Mouse (Mus musculus) liver, embryonic 13.5 days (tissue): ENCODE measurements at regions not wholly inside any gene's neighbourhood (a gene's known extent, or its start where the extent isn't known, plus 50 kb on each side); places are given as distances from the start of the nearest gene placed in this dataset.

ENCODE experiments used
- ATAC-seq: fragments of 200-750 bp; cut with Nextera tagmentation; 2 replicates; pipeline ENCODE4 v1.8.0; 2017; ENCODE audit warnings: low read depth, mild to moderate bottlenecking, moderate number of reproducible peaks, moderate library complexity
- DNase-seq: peaks from one replicate; pipeline ENCODE4 v3.0.0; 2022
- H3K27ac ChIP-seq: fragments of 300-500 bp; sonication (generic); 2 replicates; pipeline ENCODE4 v1.5.1; 2015; ENCODE audit warnings: moderate library complexity, mild to moderate bottlenecking, inconsistent platforms
- H3K27me3 ChIP-seq: fragments of 300-500 bp; sonication (generic); 2 replicates; pipeline ENCODE4 v1.6.1; 2015; ENCODE audit warnings: mild to moderate bottlenecking, inconsistent platforms
- H3K36me3 ChIP-seq: fragments of 300-500 bp; sonication (generic); 2 replicates; pipeline ENCODE4 v1.6.1; 2015; ENCODE audit warnings: mild to moderate bottlenecking, inconsistent platforms
- H3K4me1 ChIP-seq: fragments of 300-500 bp; sonication (generic); replicated peaks from 2 replicates; pipeline ENCODE4 v1.6.1; 2015; ENCODE audit warnings: inconsistent platforms
- H3K4me2 ChIP-seq: fragments of 300-500 bp; sonication (generic); 2 replicates; pipeline ENCODE4 v1.6.1; 2015; ENCODE audit warnings: inconsistent platforms, mild to moderate bottlenecking, moderate library complexity
- H3K4me3 ChIP-seq: fragments of 300-500 bp; sonication (generic); replicated peaks from 2 replicates; pipeline ENCODE4 v1.5.1; 2015; ENCODE audit warnings: mild to moderate bottlenecking, inconsistent platforms
- H3K9ac ChIP-seq: fragments of 300-500 bp; sonication (generic); 2 replicates; pipeline ENCODE4 v1.6.1; 2015; ENCODE audit warnings: mild to moderate bottlenecking, inconsistent platforms
- H3K9me3 ChIP-seq: fragments of 300-500 bp; sonication (generic); replicated peaks from 2 replicates; pipeline ENCODE4 v1.6.1; 2016; ENCODE audit warnings: inconsistent platforms
- WGBS: fragments of 180-500 bp; shearing (Covaris S2); methylation state at CpG from one replicate; pipeline ENCODE4 v1.1.7; 2015; ENCODE audit not compliant: insufficient replicate concordance; 5-methylcytosine and 5-hydroxymethylcytosine counted together

DNA sequence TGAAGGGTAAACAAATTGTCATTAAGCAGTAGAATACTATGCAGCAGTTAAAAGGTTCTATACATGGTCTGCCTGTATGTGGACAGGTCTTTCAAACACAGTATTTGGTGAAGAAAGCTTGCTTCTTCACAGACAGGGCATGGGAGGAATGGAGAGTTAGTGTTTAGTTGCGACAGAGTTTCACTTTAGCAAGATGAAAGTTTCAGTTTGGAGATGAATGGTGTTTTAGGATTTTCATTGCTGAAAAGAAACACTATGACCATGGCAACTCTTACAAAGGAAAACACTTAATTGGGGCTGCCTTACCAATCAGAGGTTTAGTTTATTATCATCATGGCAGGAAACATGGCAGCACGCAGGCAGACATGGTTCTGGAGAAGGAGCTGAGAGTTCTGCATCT, 162.2 kb upstream of the Id2 start:
- no peaks in the 10 kb centered on the region for H3K27me3 ChIP-seq
- H3K36me3 ChIP-seq: no peaks in the 10 kb centered on the region
- ATAC-seq (no peak), DNase-seq (no peak)
- no peak overlapping the region for H3K27ac ChIP-seq
- H3K4me2 ChIP-seq: no peak overlapping the region
- no peak overlapping the region for H3K4me3 ChIP-seq
- no peak overlapping the region for H3K9ac ChIP-seq
- no peaks in the 10 kb centered on the region for H3K9me3 ChIP-seq
- no peaks in the 10 kb centered on the region for H3K4me1 ChIP-seq
- WGBS: 60% methylated on average over 2 of the region's 2 CpGs

- no peak for ATAC-seq
- Histone ChIP-seq H3K9me3 (0 out of 2 replicates have a peak, but pooled peaks cover 2% of the 10 kb centered on the region), H3K4me1 (0 out of 2 replicates have a peak, but pooled peaks cover 4% of the 10 kb centered on the region), H3K27me3 (no peaks in the 10 kb centered on the region), H3K36me3 (no peaks in the 10 kb centered on the region), H3K4me2 (no peak overlapping the region), H3K4me3 (no peak overlapping the region), H3K9ac (no peak overlapping the region), H3K27ac (no peak overlapping the region)
- WGBS: 15% methylated on average over 6 of the region's 6 CpGs
- DNase-seq: no peak
Measured at GRCm38 (mm10) chr12:25256268-25256667, 159.3 kb upstream of the Id2 start.

DNA sequence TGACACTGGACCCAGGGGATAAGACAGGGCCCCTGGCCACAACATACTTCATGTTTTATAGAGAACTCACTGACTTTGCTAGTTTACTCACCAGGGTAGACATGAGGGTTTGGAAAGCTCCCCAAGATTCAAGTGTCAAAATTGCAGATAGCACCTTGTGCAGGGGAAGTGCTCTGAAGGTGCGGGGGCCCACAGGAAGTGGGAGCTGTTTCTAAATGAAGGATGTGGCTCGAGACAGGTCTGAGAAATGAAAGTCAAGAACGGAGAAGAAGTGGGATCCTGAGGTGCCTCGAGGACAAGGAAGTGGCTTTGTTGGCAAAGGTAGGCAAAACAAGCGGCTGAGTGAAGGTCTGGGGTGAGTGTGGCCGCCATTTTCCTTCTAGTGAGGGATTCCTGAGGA, 157.8 kb upstream of the Id2 start:
- 29% methylated on average over 6 of the region's 6 CpGs for WGBS
- Histone ChIP-seq H3K27ac (no peak overlapping the region), H3K27me3 (no peaks in the 10 kb centered on the region), H3K4me3 (no peak overlapping the region), H3K9ac (no peak overlapping the region), H3K36me3 (no peaks in the 10 kb centered on the region), H3K4me2 (no peak overlapping the region), H3K9me3 (0 out of 2 replicates have a peak, but pooled peaks cover 2% of the 10 kb centered on the region), H3K4me1 (0 out of 2 replicates have a peak, but pooled peaks cover 4% of the 10 kb centered on the region)
- ATAC-seq (no peak), DNase-seq (no peak)

DNA sequence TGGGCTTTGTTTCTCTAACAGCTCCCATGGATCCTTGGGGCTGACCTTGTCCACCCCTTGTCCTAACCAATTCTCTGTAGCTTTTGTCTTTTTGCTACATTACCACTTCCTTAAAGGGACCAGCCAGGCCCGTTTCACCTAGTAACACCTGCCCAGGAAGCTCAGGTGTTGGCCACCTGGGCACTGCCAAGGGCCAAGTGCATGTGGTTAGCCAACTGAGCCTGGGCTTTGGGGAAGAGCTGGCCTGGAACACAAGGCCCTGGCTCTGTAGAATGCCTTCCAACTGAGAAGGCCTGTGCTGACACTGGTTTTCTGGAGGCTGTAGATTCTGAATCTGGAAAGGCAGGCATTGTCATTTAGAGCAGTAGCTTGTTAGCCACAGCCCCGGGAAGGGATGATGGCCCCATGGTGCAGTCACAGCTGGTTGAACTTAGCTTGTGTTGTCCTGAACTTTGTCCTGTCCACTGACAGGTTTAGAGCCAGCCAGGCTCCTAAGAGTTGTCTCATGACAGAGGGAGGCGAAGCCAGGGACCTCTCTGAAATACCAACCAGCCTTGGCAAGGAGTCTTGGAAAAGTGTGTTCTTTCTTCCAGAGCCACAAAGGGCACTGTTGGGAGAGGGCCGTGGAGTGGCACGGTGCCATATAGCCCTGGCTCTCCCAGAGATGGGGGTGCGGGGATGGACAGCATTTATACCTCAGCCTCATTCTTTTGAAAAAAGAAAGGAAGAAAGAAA, 156.0 kb upstream of the Id2 start:
- Histone ChIP-seq H3K27ac (no peak overlapping the region), H3K36me3 (no peaks in the 10 kb centered on the region), H3K4me2 (no peak overlapping the region), H3K27me3 (no peaks in the 10 kb centered on the region), H3K4me1 (0 out of 2 replicates have a peak, but pooled peaks cover 15% of the 10 kb centered on the region), H3K4me3 (no peak overlapping the region), H3K9ac (no peak overlapping the region), H3K9me3 (0 out of 2 replicates have a peak, but pooled peaks cover 2% of the 10 kb centered on the region)
- DNase-seq: no peak
- ATAC-seq: no peak
- 74% methylated on average over 6 of the region's 6 CpGs for WGBS

- Histone ChIP-seq H3K4me3 (no peak overlapping the region), H3K36me3 (no peaks in the 10 kb centered on the region), H3K27me3 (no peaks in the 10 kb centered on the region), H3K9me3 (0 out of 2 replicates have a peak, but pooled peaks cover 2% of the 10 kb centered on the region), H3K4me1 (0 out of 2 replicates have a peak, but pooled peaks cover 15% of the 10 kb centered on the region), H3K4me2 (no peak overlapping the region), H3K27ac (no peak overlapping the region), H3K9ac (no peak overlapping the region)
- DNase-seq: no peak
- ATAC-seq: no peak
- WGBS: 21% methylated on average over 4 of the region's 4 CpGs
Measured at GRCm38 (mm10) chr12:25251411-25252171, 154.7 kb upstream of the Id2 start.

DNA sequence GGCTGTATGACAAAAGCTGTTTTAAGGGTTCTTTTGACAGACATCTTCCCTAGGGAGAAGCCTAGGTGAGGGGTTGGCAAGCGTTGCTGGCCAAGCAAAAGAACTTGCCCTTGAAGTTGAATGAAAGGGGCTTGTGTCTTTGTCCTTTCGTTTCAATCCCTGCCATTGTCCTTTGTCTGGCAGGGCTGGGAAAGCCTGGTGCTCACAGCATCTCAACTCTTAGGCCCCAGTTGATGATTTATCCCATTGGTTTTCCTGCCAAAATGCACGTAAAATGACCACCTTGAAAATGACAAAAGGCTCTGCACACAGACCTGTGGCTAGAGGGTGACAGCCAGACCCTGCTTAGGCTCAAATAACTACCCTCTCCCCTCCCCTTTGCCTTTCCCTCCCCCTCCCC, 153.9 kb upstream of the Id2 start:
- DNase-seq (no peak), ATAC-seq (no peak)
- H3K4me1 ChIP-seq: 0 out of 2 replicates have a peak, but pooled peaks cover 15% of the 10 kb centered on the region
- WGBS: 57% methylated on average over 3 of the region's 3 CpGs
- no peaks in the 10 kb centered on the region for H3K36me3 ChIP-seq
- H3K9me3 ChIP-seq: 0 out of 2 replicates have a peak, but pooled peaks cover 2% of the 10 kb centered on the region
- H3K9ac ChIP-seq: no peak overlapping the region
- no peak overlapping the region for H3K27ac ChIP-seq
- no peak overlapping the region for H3K4me3 ChIP-seq
- H3K4me2 ChIP-seq: no peak overlapping the region
- no peaks in the 10 kb centered on the region for H3K27me3 ChIP-seq

DNA sequence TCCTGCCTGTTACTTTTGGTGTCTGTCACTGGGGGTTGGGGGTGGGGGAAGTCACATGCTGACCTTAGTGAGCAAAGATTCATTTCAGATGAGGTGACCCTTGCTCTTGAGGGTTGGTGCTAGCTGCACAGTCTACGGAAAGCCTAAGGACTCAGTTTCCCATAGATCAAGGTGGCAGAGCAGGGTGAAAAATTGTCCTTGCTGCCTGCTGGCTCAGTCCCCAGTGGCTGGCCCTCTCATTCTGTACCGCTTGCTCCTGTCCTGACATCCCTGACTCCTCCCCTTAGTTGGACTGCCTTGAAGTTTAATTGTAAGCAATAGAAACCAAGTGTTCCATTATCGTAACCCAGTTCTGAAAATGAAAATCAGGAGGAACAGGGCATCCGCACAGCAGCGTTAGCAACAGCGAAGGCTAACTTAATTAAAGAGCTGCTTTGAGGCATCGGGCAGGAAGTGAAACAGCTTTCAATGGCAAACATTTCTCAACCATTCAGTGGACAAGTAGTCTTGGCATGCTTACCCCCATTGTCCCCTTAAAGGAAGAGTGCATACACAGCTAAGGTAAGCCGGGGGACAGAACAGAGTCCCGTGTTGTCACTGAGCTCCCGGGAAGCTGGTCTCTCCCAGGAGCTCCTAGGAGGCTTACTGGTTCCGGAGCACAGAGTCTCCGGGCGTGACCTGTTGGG, 151.9 kb upstream of the Id2 start:
- no peaks in the 10 kb centered on the region for H3K27me3 ChIP-seq
- no peaks in the 10 kb centered on the region for H3K36me3 ChIP-seq
- 0 out of 2 replicates have a peak, but pooled peaks cover 15% of the 10 kb centered on the region for H3K4me1 ChIP-seq
- no peak overlapping the region for H3K9ac ChIP-seq
- no peak overlapping the region for H3K4me2 ChIP-seq
- no peak overlapping the region for H3K4me3 ChIP-seq
- 70% methylated on average over 13 of the region's 13 CpGs for WGBS
- no peak overlapping the region for H3K27ac ChIP-seq
- no peak for ATAC-seq
- DNase-seq: no peak
- 0 out of 2 replicates have a peak, but pooled peaks cover 2% of the 10 kb centered on the region for H3K9me3 ChIP-seq

GRCm38 (mm10) chr12:25246566-25246965, 149.6 kb upstream of the Id2 start:
- no peak for DNase-seq
- no peak overlapping the region for H3K4me3 ChIP-seq
- H3K36me3 ChIP-seq: no peaks in the 10 kb centered on the region
- no peaks in the 10 kb centered on the region for H3K9me3 ChIP-seq
- WGBS: 69% methylated on average over 7 of the region's 7 CpGs
- ATAC-seq: no peak
- H3K27ac ChIP-seq: no peak overlapping the region
- no peak overlapping the region for H3K4me2 ChIP-seq
- no peaks in the 10 kb centered on the region for H3K27me3 ChIP-seq
- no peak overlapping the region for H3K9ac ChIP-seq
- 0 out of 2 replicates have a peak, but pooled peaks cover 15% of the 10 kb centered on the region for H3K4me1 ChIP-seq

GRCm38 (mm10) chr12:25245661-25246060, 148.7 kb upstream of the Id2 start:
- H3K4me1 ChIP-seq: 0 out of 2 replicates have a peak, but pooled peaks cover 12% of the 10 kb centered on the region
- no peak for ATAC-seq
- DNase-seq: no peak

GRCm38 (mm10) chr12:25245251-25245650, 148.3 kb upstream of the Id2 start:
- no peak for ATAC-seq

More at GRCm38 (mm10) chr12:25245661-25246060, 148.7 kb upstream of the Id2 start:
- 62% methylated on average over 5 of the region's 5 CpGs for WGBS
- Histone ChIP-seq H3K9me3 (no peaks in the 10 kb centered on the region), H3K27ac (no peak overlapping the region), H3K9ac (no peak overlapping the region), H3K4me2 (no peak overlapping the region), H3K4me3 (no peak overlapping the region), H3K36me3 (no peaks in the 10 kb centered on the region), H3K27me3 (peaks cover 3% of the 10 kb centered on the region; the same call in 1 of the 2 replicates)

DNA sequence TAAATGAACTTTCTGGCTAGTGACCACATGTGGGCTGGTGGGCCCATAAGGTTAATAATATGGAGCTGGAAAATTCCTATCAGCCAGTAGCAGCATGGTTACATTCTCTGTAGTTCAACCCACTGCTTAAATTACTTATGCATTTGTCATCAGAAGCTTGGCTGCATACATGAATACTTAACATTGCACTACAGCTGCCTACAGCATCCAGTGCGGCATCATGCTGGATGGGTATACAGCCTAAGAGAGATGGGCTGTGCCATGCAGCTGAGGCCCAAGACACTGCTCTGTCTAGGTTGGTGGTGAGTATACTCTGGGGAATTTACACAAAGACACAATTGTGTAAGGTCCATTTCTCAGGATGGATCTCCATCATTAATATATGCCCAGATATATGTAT, 147.7 kb upstream of the Id2 start:
- H3K9ac ChIP-seq: no peak overlapping the region
- 78% methylated on average over 1 of the region's 1 CpGs for WGBS

More at GRCm38 (mm10) chr12:25245251-25245650, 148.3 kb upstream of the Id2 start:
- WGBS: 76% methylated on average over 5 of the region's 5 CpGs
- no peak for DNase-seq
- Histone ChIP-seq H3K4me1 (0 out of 2 replicates have a peak, but pooled peaks cover 12% of the 10 kb centered on the region), H3K36me3 (no peaks in the 10 kb centered on the region), H3K9ac (no peak overlapping the region), H3K9me3 (no peaks in the 10 kb centered on the region), H3K4me2 (no peak overlapping the region), H3K4me3 (no peak overlapping the region), H3K27me3 (peaks cover 3% of the 10 kb centered on the region; the same call in 1 of the 2 replicates), H3K27ac (no peak overlapping the region)

More for the DNA sequence above, 147.7 kb upstream of the Id2 start:
- ATAC-seq (no peak), DNase-seq (no peak)
- Histone ChIP-seq H3K36me3 (no peaks in the 10 kb centered on the region), H3K4me1 (peaks cover 12% of the 10 kb centered on the region; the same call in 1 of the 2 replicates), H3K4me3 (no peak overlapping the region), H3K27me3 (peaks cover 3% of the 10 kb centered on the region; the same call in 1 of the 2 replicates), H3K4me2 (no peak overlapping the region), H3K9me3 (no peaks in the 10 kb centered on the region), H3K27ac (no peak overlapping the region)
